Mouse (Mus musculus) mouse trophoblast stem cell (cell line): Measurements from ENCODE around the gene Rhbdl2.

Experiments
- in situ Hi-C, 2 experiments: fragments of 300-500 bp; cut with MseI, MboI; formaldehyde crosslinking; loops; 2 replicates in 1 of 2; 3 replicates in 1 of 2; pipeline ENCODE4 v1.15.1; 2025

The Rhbdl2 gene

DNA sequence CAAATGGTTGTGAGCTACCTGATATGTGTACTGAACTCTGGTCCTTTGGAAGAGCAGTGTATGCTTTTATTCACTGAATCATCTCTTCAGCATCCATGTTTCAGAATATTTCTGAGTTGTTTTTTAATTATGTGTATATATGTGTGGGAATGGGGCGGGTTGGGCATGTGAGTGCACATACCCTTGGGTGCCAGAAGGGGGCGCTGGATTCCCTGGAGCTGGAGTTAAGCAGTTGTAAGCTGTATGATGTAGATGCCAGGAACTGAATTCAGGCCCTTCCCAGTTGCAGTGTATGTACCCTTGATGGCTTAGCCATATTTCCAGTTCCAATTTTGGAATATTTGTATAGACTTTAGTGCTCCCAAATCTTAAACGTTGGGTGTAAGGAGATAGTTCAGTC is 24.9 kb downstream of the Rhbdl2 start:
- in situ Hi-C loops = no loop called here

DNA sequence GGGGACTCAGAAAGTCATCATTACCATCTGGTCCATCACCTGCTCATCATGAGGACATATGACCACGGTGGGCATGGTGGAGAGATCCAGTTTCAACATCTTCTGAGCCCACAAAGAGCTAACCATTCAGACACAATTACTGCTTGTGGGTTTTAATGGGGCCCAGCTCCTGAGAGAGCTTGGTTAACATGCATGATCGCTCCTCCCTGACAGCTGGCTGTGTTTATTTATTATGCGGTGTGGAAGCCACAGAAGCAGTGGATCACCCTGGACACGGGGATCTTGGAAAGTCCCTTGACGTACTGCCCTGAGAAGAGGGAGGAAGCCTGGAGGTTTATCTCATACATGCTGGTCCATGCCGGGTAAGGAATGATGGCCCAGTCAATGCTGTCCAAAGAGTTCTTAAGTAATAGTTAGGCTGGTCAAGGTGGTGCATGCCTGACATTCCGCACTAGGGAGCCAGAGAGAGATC is 26.4 kb downstream of the Rhbdl2 start:
- in situ Hi-C loops = no loop called here

DNA sequence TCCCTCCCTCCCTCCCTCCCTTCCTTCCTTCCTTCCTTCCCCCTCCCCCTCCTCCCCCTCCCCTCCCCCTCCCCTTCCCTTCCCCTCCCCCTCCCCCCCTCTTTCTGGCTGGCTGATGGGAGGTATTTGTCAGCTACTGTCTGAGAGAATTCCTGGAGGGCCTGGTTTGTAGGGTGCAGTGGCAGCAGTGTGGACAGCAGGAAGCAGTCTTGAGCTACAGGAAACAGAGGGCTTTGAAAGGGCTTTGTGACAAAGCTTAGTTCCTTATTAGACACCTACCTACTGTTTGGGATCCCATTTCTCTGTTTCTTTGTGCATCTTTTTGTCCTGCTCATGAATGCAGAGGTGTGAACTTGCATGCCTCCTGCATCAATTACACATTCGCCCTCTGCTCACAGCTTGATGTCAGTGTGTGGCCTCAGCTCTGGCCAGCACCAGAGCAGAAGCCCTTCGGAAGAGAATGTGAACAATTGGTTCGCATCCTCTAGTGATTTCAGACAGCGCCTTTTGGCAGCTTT is 31.5 kb downstream of the Rhbdl2 start:
- in situ Hi-C loops = no loop called here

DNA sequence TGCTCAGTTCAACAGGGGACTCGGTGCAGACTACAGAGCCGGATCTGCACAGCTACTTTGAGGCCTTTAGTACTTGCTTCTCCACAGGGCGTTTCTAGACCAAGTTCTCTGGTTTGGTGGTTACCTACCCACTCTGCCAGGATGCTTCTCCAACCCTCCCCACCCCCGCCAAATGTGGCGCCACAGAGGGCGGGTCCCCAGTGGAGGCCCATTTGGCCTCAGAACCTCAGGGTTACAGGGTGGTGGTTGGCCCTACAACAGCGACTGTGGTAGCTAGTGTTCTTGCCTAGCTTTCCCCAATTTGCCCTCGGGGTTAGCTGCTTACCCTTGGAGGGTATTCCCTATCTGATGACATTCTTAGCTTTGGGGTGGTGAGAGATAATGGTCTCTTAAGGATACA is 54.5 kb downstream of the Rhbdl2 start:
- in situ Hi-C loops = no loop called here

DNA sequence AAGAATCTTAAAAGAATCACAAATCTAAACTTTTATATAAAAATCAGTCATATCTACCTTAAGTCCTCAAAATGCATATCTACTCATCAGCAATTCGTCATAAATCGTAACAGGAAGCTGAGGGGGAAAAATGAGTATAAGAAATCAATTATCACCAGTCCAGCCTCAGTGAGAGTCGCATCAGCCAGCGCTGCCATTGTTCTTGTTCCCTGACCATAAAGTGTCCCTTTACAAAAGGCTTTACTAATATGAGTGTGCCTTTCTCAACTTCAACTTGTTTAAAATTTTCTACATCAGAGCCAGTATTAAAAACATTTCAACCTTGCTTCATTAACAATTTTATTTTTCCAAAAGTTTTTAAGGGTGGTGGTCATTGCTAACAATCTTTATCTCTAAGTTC is 69.2 kb downstream of the Rhbdl2 start:
- in situ Hi-C loops = no loop called here

DNA sequence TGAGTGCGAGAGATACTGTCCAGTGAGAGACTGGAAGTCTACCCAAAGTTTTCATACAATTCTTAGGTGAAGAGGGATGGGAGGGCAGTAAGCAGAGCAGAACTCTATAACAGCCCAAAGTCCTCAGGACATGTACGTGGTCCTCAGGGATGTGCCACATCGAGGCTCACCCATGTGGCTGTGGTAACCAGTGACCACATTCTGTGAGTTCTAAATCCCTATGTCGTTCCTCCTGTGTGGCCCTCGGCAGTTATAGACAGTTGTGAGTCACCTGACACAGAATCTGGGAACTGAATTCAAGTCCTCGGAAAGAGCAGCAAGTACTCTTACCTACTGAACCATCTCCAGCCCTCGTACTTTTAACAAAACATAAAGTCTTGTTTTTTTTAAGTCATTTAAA is 70.4 kb downstream of the Rhbdl2 start:
- in situ Hi-C loops = no loop called here

DNA sequence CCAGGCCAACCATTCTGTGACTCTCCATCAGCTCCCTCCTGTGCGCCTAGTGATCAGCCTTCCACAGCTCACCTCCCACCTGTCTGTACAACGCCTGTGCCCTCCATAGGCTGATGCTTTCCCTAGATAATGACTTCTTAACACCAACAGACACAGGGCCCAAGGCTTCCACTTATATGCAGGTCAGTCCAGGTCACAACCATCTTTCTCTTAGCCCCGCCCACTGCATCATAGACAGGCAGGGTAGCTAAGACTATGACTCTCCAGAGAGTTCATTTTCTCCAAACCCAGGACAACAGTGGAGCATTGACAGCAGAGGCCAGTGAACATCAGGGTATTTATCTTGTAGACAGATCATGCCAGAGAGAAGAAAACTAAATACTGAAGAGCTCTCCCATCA is 71.7 kb downstream of the Rhbdl2 start, which contains the start of gene 4933427I04Rik:
Gene 4933427I04Rik, plus strand, starts transcription at position 301 of the 400 bp plus-strand sequence.
- in situ Hi-C loops = no loop called here

DNA sequence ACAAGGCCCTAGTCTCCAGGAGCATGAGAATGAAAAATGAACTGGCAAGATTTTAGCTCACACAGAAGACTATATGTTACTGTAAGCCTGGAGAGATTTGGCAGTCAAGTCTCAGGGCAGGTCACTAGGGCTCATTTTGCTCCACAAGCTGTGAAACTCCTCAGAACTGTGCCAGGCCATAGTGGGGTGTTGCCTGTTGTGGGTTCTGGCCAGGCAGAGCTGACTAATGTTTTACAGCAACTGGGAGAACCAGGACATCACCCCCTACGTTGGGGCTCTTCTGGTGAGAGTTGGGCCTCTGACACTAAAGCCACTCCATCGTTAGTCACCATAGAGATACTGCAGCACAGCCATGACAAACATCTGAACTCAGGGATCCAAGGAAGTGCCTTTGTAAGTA is 72.1 kb downstream of the Rhbdl2 start:
- in situ Hi-C loops = no loop called here

DNA sequence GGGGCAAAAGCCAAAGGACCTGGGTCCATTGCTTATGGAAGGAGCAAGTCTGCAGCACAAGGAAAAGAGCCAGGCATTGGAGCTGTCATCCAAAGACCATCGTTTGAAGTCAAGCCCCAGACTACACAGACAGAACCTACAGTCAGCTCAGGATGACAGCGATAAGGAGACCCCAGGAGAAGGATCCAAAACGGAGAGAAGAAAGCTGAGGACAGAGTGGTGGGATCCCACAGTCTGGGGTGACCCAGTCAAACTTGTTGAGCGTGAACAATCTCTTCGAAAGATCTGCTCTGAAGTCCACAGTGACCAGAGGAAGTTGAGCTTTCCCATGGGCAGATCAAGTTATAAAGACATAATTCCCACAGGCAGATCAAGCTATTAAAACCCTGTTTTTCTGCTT is 72.9 kb downstream of the Rhbdl2 start:
- in situ Hi-C loops = no loop called here
